In genomic region chr4:43424072-43424471, GRCm38 (mm10) we compare ENCODE assay signal across 43 mouse cellular contexts. TPM values are rescaled to one million over a fixed set of nuclear protein-coding genes. Genes with fewer than 3 reads are reported as not detected.
"Had no signal": no experiment of that assay in that cellular context is flagged by ENCODE, and none has a peak within 500 bp of the region (broad histone marks: within the 10 kb centered on the region; RNA-seq: fewer than 3 reads in every experiment).

No protein-coding gene starts in this region.

- H3K9ac ChIP-seq: limb, embryonic 12.5 days; limb, embryonic 13.5 days; limb, embryonic 15.5 days; liver, embryonic 12.5 days; liver, embryonic 13.5 days; liver, embryonic 14.5 days; liver, embryonic 15.5 days; liver, postnatal 0 days; lung, embryonic 14.5 days; lung, embryonic 15.5 days; midbrain, embryonic 12.5 days; midbrain, embryonic 15.5 days; neural tube, embryonic 12.5 days had no signal

- DNase-seq: left cerebral cortex, postnatal 4 days; liver, embryonic 13.5 days; liver, postnatal 0 days; lung, adult 18-20 months; lung, adult 2 months; lung, embryonic 14.5 days; lung, postnatal 10 days; lung, postnatal 14 days; lung, postnatal 36 days; lung, postnatal 4 days; midbrain, embryonic 14.5 days had no signal

- H3K4me3 ChIP-seq: limb, embryonic 10.5 days; limb, embryonic 12.5 days; limb, embryonic 13.5 days; limb, embryonic 15.5 days; liver, embryonic 12.5 days; liver, embryonic 13.5 days; liver, embryonic 15.5 days; lung, embryonic 15.5 days; megakaryocyte, embryonic 14.5 days; midbrain, embryonic 10.5 days; midbrain, embryonic 12.5 days; midbrain, embryonic 13.5 days; midbrain, embryonic 15.5 days; myocyte; neural tube, embryonic 12.5 days had no signal

- H3K27ac ChIP-seq: limb, embryonic 10.5 days; limb, embryonic 12.5 days; limb, embryonic 13.5 days; limb, embryonic 15.5 days; liver, embryonic 12.5 days; liver, embryonic 13.5 days; liver, embryonic 14.5 days; liver, embryonic 15.5 days; lung, embryonic 15.5 days; macrophage; midbrain, embryonic 10.5 days; midbrain, embryonic 12.5 days; midbrain, embryonic 13.5 days; midbrain, embryonic 15.5 days; neural tube, embryonic 12.5 days had no signal

RNA-seq across cellular contexts. Expression of gene Fam166b, which starts 4.9 kb away (rescaled TPM):
- total RNA-seq: megakaryocyte progenitor cell, adult 5-6 weeks; megakaryocyte, adult 5-6 weeks; megakaryocyte-erythroid progenitor cell, adult 5-6 weeks had no signal
- polyA plus RNA-seq: limb, embryonic 11.5 days; limb, embryonic 12.5 days; limb, embryonic 13.5 days; liver, embryonic 11.5 days; liver, embryonic 12.5 days; liver, embryonic 13.5 days; liver, embryonic 14.5 days; liver, embryonic 15.5 days; liver, embryonic 16.5 days; macrophage had no signal

RNA-seq across cellular contexts. Expression of gene Cd72, which starts 30.4 kb away (rescaled TPM):
- total RNA-seq: left cerebral cortex, postnatal 4 days; midbrain, postnatal 0 days had no signal

RNA-seq across cellular contexts. Expression of gene Sit1, which starts 59.5 kb away (rescaled TPM):
- total RNA-seq: left cerebral cortex, postnatal 10 days; left cerebral cortex, postnatal 14 days; left cerebral cortex, postnatal 25 days; left cerebral cortex, postnatal 36 days; left cerebral cortex, postnatal 4 days; megakaryocyte progenitor cell, adult 5-6 weeks; midbrain, postnatal 0 days had no signal
- polyA plus RNA-seq: limb, embryonic 10.5 days; limb, embryonic 11.5 days; limb, embryonic 12.5 days; limb, embryonic 13.5 days; limb, embryonic 14.5 days; limb, embryonic 15.5 days; liver, embryonic 11.5 days; liver, embryonic 12.5 days; liver, embryonic 13.5 days; lung, embryonic 14.5 days; lung, postnatal 0 days; macrophage; midbrain, embryonic 10.5 days; midbrain, embryonic 11.5 days; midbrain, embryonic 12.5 days; midbrain, embryonic 13.5 days; midbrain, embryonic 14.5 days; midbrain, embryonic 15.5 days; midbrain, embryonic 16.5 days; midbrain, postnatal 0 days; myocyte; neural tube, embryonic 11.5 days; neural tube, embryonic 12.5 days had no signal
